Mouse (Mus musculus): ENCODE results near the gene Mrps36. TPM values are rescaled to one million over a fixed set of nuclear protein-coding genes. Genes with fewer than 3 reads are reported as not detected.
"Not testable (repeated sequence)": the region's sequence is repeated elsewhere in the genome, so short reads cannot be mapped to it uniquely, and the experiment has no call there.

Gene Mrps36
- polyA plus RNA-seq, 1 experiment, result 110 TPM

DNA sequence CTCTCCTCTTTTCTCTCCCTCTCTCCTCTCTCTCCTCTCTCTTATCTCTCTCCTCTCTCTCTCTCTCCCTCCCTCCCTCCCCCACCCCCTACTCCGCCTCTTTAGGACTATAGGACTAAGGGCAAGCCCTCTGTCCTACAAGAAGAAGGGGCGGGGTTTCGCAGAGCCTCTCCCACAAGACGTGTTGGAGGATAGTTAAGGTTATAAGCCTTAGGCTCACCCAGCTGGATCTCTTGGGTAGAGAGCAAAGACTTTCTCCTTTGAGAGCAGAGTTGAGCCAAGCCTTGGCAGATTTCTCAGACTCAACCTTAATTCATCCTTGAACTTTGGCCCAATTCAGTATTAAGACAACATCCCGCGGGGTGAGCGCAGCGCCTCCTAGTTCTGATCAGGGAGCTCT lies 4.2 kb upstream of the Mrps36 start:
- Histone ChIP-seq H3K4me3 (ENCODE audit: low read depth, low read length) (peak overlapping the region; percentile 70), H3K27ac (ENCODE audit: insufficient read depth, low read length) (peak overlapping the region; percentile 84; the same call in 1 of the 2 replicates)
- no peak for TF ChIP-seq CTCF (IDR thresholded peaks at IDR 0.05; ENCODE audit: low read depth, low read length)
- TF ChIP-seq POLR2A (IDR thresholded peaks at IDR 0.05; ENCODE audit: insufficient read depth, low read length), result no peak
- no peak for TF ChIP-seq EP300 (IDR thresholded peaks at IDR 0.05; ENCODE audit: insufficient read depth, low read depth, low read length)

DNA sequence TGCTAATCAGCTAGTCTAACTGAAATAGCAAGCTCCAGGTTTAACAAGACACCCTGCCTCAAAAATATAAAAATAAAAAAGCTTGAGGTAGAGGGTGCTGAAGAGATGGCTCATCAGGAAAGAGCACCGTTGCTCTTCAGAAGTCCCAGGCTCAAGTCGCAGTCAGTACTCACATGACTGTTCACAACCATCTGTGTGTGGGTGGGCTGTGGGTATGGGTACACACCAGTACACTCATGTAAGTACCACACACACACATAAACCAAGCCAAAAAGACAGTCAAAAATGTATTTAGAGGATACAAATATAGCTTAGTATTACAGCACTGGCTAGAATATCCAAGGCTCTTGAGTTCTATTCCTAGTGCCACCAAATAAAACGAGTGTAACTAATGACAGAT lies 1.6 kb upstream of the Mrps36 start:
- H3K36me3 ChIP-seq (ENCODE audit: control insufficient read depth, insufficient read depth, low read length, poor library complexity, severe bottlenecking), result no peaks in the 10 kb centered on the region
- TF ChIP-seq POLR2A (IDR thresholded peaks at IDR 0.05; ENCODE audit: insufficient read depth, low read length) (no peak), EP300 (IDR thresholded peaks at IDR 0.05; ENCODE audit: insufficient read depth, low read depth, low read length) (no peak), CTCF (IDR thresholded peaks at IDR 0.05; ENCODE audit: low read depth, low read length) (no peak)

More for the DNA sequence above, 4.2 kb upstream of the Mrps36 start:
- Histone ChIP-seq H3K4me1 (ENCODE audit: control insufficient read depth, insufficient read depth, low read length) (no peaks in the 10 kb centered on the region), H3K36me3 (ENCODE audit: control insufficient read depth, insufficient read depth, low read length, poor library complexity, severe bottlenecking) (no peaks in the 10 kb centered on the region), H3K9ac (ENCODE audit: low read depth, poor library complexity, severe bottlenecking) (no peak overlapping the region), H3K9me3 (replicated peaks; ENCODE audit: control insufficient read depth, insufficient read depth, low read length, poor library complexity, severe bottlenecking) (no peaks in the 10 kb centered on the region), H3K27me3 (ENCODE audit: control insufficient read depth, insufficient read depth, low read length, poor library complexity, severe bottlenecking) (no peaks in the 10 kb centered on the region)

DNA sequence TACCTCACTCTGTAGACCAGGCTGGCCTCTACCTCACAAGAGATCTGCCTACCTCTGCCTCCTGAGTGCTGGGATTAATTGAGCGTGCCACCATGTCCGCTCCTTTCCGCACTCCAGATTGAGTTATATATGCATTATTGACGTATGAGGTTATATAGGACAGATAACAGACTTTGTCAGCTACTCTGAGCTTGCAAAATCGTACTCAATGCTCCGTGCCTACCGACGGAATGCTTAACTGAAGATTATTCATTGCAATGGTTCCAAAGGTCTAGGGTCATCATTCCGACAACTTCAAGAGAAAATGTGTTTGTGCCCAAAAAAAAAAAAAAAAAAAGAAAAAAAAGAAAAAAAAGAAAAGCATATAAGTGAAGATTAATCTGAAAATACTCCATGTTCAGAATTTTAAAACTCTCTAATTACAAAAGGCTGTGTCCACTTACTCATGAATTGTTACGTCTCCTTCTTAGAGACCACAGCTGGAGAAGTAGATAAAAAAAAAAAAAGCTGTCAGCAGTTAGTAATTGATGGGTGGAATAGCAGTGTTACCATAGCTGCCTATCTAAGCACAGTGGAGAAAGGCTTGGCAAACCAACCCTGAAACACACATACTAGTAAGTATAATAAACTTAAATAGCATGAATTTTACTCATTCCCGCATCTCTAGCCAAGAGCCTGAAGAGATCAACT lies 968 bp downstream of the Mrps36 start:
- peak overlapping the region; percentile 77 for H3K9ac ChIP-seq (ENCODE audit: low read depth, poor library complexity, severe bottlenecking)
- TF ChIP-seq POLR2A (IDR thresholded peaks at IDR 0.05; ENCODE audit: insufficient read depth, low read length) (no peak), CTCF (IDR thresholded peaks at IDR 0.05; ENCODE audit: low read depth, low read length) (no peak), EP300 (IDR thresholded peaks at IDR 0.05; ENCODE audit: insufficient read depth, low read depth, low read length) (no peak)
- peaks cover 2% of the 10 kb centered on the region for H3K4me1 ChIP-seq (ENCODE audit: control insufficient read depth, insufficient read depth, low read length)
- no peaks in the 10 kb centered on the region for H3K9me3 ChIP-seq (replicated peaks; ENCODE audit: control insufficient read depth, insufficient read depth, low read length, poor library complexity, severe bottlenecking)
- H3K36me3 ChIP-seq (ENCODE audit: control insufficient read depth, insufficient read depth, low read length, poor library complexity, severe bottlenecking), result no peaks in the 10 kb centered on the region
- no peak overlapping the region for H3K27ac ChIP-seq (ENCODE audit: insufficient read depth, low read length)
- no peaks in the 10 kb centered on the region for H3K27me3 ChIP-seq (ENCODE audit: control insufficient read depth, insufficient read depth, low read length, poor library complexity, severe bottlenecking)
- H3K4me3 ChIP-seq (ENCODE audit: low read depth, low read length), result peak overlapping the region; percentile 76

More for the DNA sequence above, 1.6 kb upstream of the Mrps36 start:
- Histone ChIP-seq H3K9ac (ENCODE audit: low read depth, poor library complexity, severe bottlenecking) (no peak overlapping the region), H3K27ac (ENCODE audit: insufficient read depth, low read length) (no peak overlapping the region), H3K4me3 (ENCODE audit: low read depth, low read length) (no peak overlapping the region), H3K9me3 (replicated peaks; ENCODE audit: control insufficient read depth, insufficient read depth, low read length, poor library complexity, severe bottlenecking) (no peaks in the 10 kb centered on the region), H3K27me3 (ENCODE audit: control insufficient read depth, insufficient read depth, low read length, poor library complexity, severe bottlenecking) (no peaks in the 10 kb centered on the region), H3K4me1 (ENCODE audit: control insufficient read depth, insufficient read depth, low read length) (peaks cover 2% of the 10 kb centered on the region)

DNA sequence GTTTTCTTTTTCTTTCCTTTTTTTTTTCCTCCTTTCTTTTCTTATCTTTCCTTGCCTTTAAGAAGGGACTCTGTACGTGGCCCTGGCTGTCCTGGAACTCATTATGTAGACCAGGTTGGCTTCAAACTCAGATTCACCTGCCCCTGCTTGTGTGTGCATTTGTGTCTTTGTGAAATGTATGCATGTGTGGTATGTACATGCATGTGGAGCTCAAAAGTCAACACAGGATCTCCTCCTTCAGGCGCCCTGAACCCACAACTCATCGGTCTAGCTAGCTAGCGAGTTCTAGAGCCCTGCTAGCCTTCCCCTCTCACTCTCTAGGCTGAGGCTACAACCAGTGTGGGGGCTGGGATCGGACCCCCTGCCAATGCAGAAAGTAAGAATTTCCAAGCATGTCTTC lies 1.6 kb downstream of the Mrps36 start:
- Histone ChIP-seq H3K27me3 (ENCODE audit: control insufficient read depth, insufficient read depth, low read length, poor library complexity, severe bottlenecking) (no peaks in the 10 kb centered on the region), H3K9ac (ENCODE audit: low read depth, poor library complexity, severe bottlenecking) (no peak overlapping the region), H3K9me3 (replicated peaks; ENCODE audit: control insufficient read depth, insufficient read depth, low read length, poor library complexity, severe bottlenecking) (no peaks in the 10 kb centered on the region), H3K36me3 (ENCODE audit: control insufficient read depth, insufficient read depth, low read length, poor library complexity, severe bottlenecking) (peaks cover 3% of the 10 kb centered on the region; the same call in 1 of the 2 replicates), H3K27ac (ENCODE audit: insufficient read depth, low read length) (no peak overlapping the region), H3K4me3 (ENCODE audit: low read depth, low read length) (no peak overlapping the region), H3K4me1 (ENCODE audit: control insufficient read depth, insufficient read depth, low read length) (peaks cover 2% of the 10 kb centered on the region)
- TF ChIP-seq CTCF (IDR thresholded peaks at IDR 0.05; ENCODE audit: low read depth, low read length) (no peak), EP300 (IDR thresholded peaks at IDR 0.05; ENCODE audit: insufficient read depth, low read depth, low read length) (no peak), POLR2A (IDR thresholded peaks at IDR 0.05; ENCODE audit: insufficient read depth, low read length) (no peak)

DNA sequence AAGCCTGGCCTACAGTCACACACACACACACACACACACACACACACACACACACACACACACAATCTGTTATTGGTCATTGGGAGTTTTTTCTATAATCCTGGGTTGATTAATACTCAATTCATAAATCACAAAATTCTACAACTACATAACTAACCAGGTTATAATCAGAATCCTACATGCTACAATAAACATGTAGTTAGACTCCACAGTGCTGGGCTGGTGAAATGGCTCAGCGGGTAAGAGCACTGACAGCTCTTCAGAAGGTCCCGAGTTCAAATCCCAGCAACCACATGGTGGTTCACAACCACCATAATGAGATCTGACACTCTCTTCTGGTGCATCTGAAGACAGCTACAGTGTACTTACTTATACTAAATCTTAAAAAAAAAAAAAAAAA lies 11.7 kb downstream of the Mrps36 start:
- Histone ChIP-seq H3K27ac (ENCODE audit: insufficient read depth, low read length) (no peak overlapping the region), H3K9ac (ENCODE audit: low read depth, poor library complexity, severe bottlenecking) (no peak overlapping the region), H3K27me3 (ENCODE audit: control insufficient read depth, insufficient read depth, low read length, poor library complexity, severe bottlenecking) (no peaks in the 10 kb centered on the region), H3K9me3 (replicated peaks; ENCODE audit: control insufficient read depth, insufficient read depth, low read length, poor library complexity, severe bottlenecking) (no peaks in the 10 kb centered on the region), H3K36me3 (ENCODE audit: control insufficient read depth, insufficient read depth, low read length, poor library complexity, severe bottlenecking) (peaks cover 14% of the 10 kb centered on the region), H3K4me1 (ENCODE audit: control insufficient read depth, insufficient read depth, low read length) (peaks cover 3% of the 10 kb centered on the region), H3K4me3 (ENCODE audit: low read depth, low read length) (no peak overlapping the region)
- TF ChIP-seq EP300 (IDR thresholded peaks at IDR 0.05; ENCODE audit: insufficient read depth, low read depth, low read length) (no peak), POLR2A (IDR thresholded peaks at IDR 0.05; ENCODE audit: insufficient read depth, low read length) (no peak), CTCF (IDR thresholded peaks at IDR 0.05; ENCODE audit: low read depth, low read length) (no peak)

DNA sequence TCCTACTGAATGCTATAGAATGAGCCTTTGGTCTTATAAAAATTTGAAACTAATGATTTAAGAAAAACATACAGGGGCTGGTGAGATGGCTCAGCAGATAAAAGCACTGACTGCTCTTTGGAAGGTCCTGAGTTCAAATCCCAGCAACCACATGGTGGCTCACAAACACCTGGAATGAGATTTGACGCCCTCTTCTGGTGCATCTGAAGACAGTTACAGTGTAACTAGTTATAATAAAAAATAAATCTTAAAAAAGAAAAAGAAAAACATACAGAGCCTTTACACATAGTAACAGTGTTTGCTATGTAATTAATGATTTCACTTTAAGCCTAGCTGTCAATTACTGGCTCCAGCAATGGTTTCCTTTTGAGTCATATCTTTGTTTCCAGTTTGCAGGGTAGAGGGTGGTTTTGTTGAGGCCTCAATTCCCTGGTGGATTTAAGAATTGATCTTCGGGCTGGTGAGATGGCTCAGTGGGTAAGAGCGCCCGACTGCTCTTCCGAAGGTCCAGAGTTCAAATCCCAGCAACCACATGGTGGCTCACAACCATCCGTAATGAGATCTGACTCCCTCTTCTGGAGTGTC lies 12.9 kb downstream of the Mrps36 start:
- not testable (repeated sequence) for H3K4me3 ChIP-seq (ENCODE audit: low read depth, low read length); H3K9ac ChIP-seq (ENCODE audit: low read depth, poor library complexity, severe bottlenecking); H3K27ac ChIP-seq (ENCODE audit: insufficient read depth, low read length); H3K27me3 ChIP-seq (ENCODE audit: control insufficient read depth, insufficient read depth, low read length, poor library complexity, severe bottlenecking); H3K9me3 ChIP-seq (replicated peaks; ENCODE audit: control insufficient read depth, insufficient read depth, low read length, poor library complexity, severe bottlenecking); H3K4me1 ChIP-seq (ENCODE audit: control insufficient read depth, insufficient read depth, low read length)
- H3K36me3 ChIP-seq (ENCODE audit: control insufficient read depth, insufficient read depth, low read length, poor library complexity, severe bottlenecking), result peaks cover 18% of the 10 kb centered on the region

Measured in ES-Bruce4 (cell line).